Mouse (Mus musculus) thymus, postnatal 10 days (tissue): Measurements from ENCODE around the gene Wnt3.

Experiments
- DNase-seq, 2 experiments: peaks; one replicate each; pipeline ENCODE4 v3.0.0; 2021; ENCODE audit warnings: low spot score in 2 of 2

The Wnt3 gene

DNA sequence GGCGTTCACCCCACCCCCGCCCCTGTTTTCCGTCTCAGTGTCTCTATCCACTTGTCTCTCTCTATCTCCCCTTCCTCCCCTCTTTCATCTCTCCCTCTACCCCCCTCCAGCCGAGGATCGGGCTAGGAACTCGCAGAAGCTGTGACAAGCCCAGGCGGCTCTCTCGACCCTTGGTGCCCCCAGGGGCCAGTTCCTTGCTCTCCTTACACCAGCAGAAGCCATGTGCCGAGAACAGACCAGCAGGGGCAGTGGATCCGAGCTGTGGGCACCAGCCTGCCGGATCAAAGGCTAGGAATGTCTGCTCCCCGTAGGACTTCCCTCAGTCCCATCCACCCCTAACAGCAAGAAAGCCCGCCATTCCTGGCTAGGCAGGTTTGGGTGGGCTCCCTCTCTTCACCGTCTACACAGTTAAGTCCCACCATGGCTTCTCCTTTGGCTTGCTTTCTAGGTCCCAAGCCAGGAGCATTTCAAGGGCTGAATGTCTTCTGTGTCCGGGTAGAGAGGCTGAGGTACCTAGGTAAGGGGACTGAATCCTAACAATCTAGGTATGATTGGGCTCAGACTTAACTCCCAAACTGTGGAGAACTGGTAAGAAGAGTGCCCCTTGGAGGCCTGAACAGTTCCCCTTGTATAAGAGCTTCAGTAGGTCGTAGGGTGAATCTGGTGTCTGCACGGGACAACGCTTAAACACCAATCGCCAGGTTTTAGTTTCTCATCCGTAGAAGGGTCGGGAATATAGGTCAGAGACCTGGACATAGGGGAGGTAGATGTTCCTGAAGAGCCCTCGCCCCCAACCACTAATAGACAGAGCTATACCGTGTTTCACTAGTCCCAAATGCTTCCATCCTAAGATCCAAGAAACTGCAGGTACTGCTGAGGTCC lies 1.2 kb upstream of the Wnt3 start:
- DNase-seq = no peak

DNA sequence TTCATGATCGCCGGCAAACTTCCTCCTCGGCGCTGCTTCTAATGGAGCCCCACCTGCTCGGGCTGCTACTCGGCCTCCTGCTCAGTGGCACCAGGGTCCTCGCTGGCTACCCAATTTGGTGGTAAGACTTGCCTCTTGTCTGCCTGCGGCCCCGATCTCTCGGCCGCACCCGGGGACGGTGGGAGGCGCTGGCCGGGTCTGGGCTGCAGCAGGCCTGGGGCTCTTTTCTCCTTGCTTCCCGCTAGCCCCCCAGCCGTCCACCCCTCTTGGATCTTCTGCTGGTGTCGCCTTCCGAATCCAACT lies 229 bp downstream of the Wnt3 start:
- no peak for DNase-seq

- no peak for DNase-seq
Measured at GRCm38 (mm10) chr11:103780152-103780551, 6.2 kb downstream of the Wnt3 start.

DNA sequence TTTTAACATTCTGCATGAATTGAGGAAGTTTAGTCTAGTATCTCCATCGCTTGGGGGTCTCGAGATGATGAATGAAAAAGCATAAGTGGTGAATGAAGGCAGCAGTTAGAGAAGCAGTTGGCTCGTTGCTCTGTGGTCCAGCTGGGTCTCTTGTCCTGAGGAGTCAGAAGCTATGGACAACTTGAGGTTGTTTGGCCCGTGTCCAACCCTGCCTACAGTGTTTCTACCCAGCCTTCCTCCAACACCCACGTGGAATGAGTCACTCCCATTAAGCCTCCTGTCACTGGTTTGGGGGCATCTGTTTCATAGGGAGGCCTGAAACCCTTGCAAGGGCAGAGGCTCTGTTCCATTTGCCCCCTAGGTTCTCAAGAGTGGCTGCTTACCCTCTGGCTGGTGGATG lies 16.0 kb downstream of the Wnt3 start:
- no peak for DNase-seq

DNA sequence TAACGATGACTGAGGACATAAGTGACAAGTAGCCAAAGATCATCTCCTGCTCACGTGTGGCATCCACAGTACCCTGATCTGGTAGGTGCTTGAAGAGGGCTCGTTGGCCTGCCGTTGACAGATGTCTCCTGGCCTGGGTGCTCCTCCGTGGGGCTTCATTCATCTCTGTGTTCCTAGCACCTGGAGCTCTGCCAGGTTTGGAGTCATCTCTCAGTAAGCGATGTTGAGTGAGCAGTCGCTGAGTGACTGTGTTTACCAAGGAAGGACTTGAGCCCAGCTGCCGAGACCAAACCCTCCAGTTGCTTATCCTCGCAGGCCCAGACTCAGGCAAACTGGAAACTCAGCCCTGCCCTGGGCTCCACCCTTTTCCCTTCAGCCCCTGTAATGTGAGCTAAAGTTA lies 27.2 kb downstream of the Wnt3 start:
- DNase-seq = no peak

DNA sequence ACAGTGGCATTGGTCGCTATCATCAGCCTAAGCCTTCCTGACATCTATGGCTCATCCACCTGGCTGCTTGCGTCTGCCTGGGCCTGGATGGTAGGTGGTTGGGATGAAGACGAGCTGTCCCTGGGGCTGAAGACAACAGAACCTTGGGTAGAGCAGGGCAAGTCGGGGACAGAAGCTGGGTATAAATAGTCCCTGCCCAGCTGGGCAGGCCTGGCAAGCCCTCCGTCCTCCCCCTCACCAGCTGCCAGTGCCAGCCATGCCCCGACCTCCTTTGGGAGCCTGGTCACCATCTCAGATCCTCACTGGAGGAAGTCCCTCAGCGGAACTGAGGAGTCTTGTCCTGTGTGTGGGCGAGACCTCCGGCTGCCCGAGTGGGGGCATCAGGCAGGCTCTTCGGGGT lies 30.2 kb downstream of the Wnt3 start:
- no peak for DNase-seq

DNA sequence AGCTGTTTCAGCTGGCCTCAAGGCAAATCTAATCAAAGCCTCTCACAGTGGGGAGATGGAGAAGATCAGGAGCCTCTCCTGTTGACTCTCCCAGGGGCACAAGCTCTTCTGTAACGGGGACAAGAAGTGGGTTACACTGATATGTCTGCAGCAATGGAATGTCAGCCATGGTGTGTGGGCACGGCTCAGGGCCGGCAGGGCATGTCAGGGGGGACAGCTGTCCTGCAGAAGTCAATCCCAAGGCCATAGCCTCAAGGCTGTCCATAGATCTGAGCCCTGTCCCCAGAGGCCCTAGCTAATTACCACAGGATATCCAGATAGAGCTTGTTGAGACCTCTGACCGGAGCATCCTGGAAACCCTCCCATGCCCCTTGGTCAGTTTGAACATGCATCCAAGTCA lies 30.9 kb downstream of the Wnt3 start:
- DNase-seq = no peak

DNA sequence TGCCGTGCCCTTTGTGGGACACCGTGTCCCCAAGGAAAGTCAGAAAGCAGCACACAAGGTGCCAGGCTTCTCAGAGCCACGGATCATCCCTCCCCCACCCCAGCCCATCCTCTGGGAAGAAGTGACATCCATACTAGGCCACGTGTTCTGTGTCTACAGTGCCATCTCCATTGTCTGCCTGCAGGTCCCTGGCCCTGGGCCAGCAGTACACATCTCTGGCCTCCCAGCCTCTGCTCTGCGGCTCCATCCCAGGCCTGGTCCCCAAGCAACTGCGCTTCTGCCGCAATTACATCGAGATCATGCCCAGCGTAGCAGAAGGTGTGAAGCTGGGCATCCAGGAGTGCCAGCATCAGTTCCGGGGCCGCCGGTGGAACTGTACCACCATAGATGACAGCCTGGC lies 34.0 kb downstream of the Wnt3 start:
- no peak for DNase-seq

GRCm38 (mm10) chr11:103808771-103809610 lies 35.0 kb downstream of the Wnt3 start:
- no peak for DNase-seq

GRCm38 (mm10) chr11:103809611-103810598 lies 36.0 kb downstream of the Wnt3 start:
- no peak for DNase-seq

DNA sequence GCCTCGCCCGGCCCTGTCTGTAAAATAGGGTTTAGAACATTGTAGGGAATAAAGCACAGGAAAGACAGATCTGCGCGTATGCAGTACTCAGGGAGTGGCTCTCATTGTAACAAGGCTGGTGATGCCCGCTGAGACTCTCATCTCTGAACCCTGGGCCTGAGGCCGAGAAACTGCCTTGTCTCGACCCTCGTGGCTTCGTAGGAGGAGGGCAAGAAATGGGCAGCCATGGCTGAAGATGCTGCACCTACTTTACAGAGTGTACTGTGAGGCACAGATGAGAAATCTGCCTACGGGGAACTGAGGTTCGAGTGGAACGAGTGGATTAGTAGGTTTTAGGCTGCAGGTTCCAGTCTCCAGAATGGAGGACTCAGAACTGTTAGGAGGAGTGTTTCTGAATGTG lies 36.7 kb downstream of the Wnt3 start:
- DNase-seq = no peak

DNA sequence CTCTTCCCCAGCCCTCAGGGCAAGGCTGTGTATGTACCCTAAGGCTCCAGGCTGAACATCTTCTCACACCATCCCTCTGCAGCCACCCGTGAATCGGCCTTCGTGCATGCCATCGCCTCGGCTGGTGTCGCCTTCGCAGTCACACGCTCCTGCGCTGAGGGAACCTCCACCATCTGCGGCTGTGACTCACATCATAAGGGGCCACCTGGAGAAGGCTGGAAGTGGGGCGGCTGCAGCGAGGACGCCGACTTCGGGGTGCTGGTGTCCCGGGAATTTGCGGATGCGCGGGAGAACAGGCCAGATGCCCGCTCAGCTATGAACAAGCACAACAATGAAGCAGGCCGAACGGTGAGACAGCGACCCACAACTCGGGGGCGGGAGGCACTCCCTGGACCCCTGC lies 37.3 kb downstream of the Wnt3 start:
- DNase-seq = no peak

DNA sequence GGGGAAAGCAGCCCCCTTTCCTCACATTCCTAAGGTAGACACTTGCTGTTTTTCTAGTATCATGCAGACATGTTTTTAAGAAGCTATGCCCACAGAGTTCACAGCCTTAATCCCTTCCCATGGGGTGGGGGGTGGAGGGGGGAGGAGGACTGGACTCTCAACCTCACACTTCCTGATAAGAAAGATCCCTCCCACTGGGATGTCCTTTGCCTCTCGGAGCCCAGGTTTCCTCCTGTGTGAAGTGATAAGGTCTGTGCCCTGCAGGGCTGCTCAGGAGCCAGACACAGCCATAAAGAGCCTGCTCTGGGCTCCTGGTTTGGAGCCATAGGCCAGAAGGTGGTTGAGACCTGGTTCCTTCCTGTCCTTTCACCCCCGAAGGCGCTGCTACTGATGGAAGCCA lies 40.9 kb downstream of the Wnt3 start:
- no peak for DNase-seq

GRCm38 (mm10) chr11:103815986-103816385 lies 42.0 kb downstream of the Wnt3 start:
- DNase-seq = no peak

- DNase-seq = no peak
Measured at GRCm38 (mm10) chr11:103816719-103817118, 42.8 kb downstream of the Wnt3 start.

- DNase-seq = no peak
Measured at GRCm38 (mm10) chr11:103827201-103827600, 53.3 kb downstream of the Wnt3 start.

DNA sequence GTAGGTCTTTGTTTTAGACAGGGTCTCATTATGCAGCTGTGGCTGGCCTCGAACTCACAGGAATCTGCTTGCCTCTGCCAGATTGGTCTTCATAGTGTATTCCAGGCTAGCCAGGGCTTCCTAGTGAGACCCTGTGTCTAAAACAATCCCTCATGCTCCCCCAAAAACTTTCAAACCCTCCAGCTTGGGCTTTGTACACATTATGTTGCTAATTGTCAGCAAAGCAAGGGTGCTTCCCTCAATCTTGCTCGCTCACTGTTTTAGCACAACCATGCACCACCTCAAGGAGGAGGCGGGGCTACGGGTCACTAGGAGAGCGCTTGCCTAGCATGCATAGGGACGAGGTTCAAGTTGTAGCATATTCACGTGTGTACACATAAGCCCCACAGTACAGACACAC lies 54.9 kb downstream of the Wnt3 start:
- no peak for DNase-seq

- no peak for DNase-seq
Measured at GRCm38 (mm10) chr11:103829956-103830355, 56.0 kb downstream of the Wnt3 start.

- no peak for DNase-seq
Measured at GRCm38 (mm10) chr11:103830476-103830875, 56.5 kb downstream of the Wnt3 start.

DNA sequence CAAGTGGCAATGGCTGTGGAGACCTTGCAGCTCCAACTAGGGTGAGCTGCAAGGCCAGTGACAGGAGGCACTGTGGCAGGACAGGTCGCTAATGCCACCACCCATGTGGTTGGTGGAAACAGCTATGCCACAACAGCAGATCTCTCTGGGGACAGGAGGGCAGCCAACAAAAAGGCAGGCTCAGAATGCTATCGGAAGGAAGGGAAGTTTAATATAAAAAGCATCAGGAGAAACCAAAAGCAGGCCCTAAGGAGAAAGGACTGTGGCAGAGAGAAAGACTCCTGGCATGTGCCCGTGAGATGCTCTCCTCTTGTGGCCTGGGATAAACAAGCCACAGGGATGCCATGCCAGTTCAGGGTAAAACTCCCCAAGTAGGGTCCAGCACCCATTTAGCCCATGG lies 57.8 kb downstream of the Wnt3 start:
- no peak for DNase-seq

- DNase-seq = no peak
Measured at GRCm38 (mm10) chr11:103832331-103832730, 58.4 kb downstream of the Wnt3 start.

- no peak for DNase-seq
Measured at GRCm38 (mm10) chr11:103838955-103839354, 65.0 kb downstream of the Wnt3 start.
